Mouse (Mus musculus) lung, postnatal 10 days (tissue): ENCODE measurements around the gene Map4k3.

ENCODE experiments used
- DNase-seq: peaks from one replicate; pipeline ENCODE4 v3.0.0; 2021

Gene Map4k3

GRCm38 (mm10) chr17:80729080-80729749 is 930 bp upstream of the Map4k3 start:
- peak; percentile 38 for DNase-seq

- peak; percentile 69 for DNase-seq
Measured at GRCm38 (mm10) chr17:80727341-80727951, 839 bp downstream of the Map4k3 start.

GRCm38 (mm10) chr17:80726821-80727220 is 1.5 kb downstream of the Map4k3 start:
- peak; percentile 56 for DNase-seq

GRCm38 (mm10) chr17:80723092-80723491 is 5.2 kb downstream of the Map4k3 start:
- no peak for DNase-seq

GRCm38 (mm10) chr17:80721670-80722069 is 6.6 kb downstream of the Map4k3 start:
- DNase-seq = peak; percentile 66

GRCm38 (mm10) chr17:80719309-80719708 is 9.0 kb downstream of the Map4k3 start:
- no peak for DNase-seq

GRCm38 (mm10) chr17:80718243-80718642 is 10.0 kb downstream of the Map4k3 start:
- DNase-seq = no peak

GRCm38 (mm10) chr17:80713588-80713987 is 14.7 kb downstream of the Map4k3 start:
- DNase-seq = no peak

- peak; percentile 53 for DNase-seq
Measured at GRCm38 (mm10) chr17:80709921-80710838, 18.1 kb downstream of the Map4k3 start.

- DNase-seq = peak; percentile 42
Measured at GRCm38 (mm10) chr17:80708803-80709202, 19.5 kb downstream of the Map4k3 start.

GRCm38 (mm10) chr17:80707176-80707575 is 21.1 kb downstream of the Map4k3 start:
- peak; percentile 38 for DNase-seq

- no peak for DNase-seq
Measured at GRCm38 (mm10) chr17:80706608-80707007, 21.7 kb downstream of the Map4k3 start.

- DNase-seq = no peak
Measured at GRCm38 (mm10) chr17:80701687-80702086, 26.6 kb downstream of the Map4k3 start.

GRCm38 (mm10) chr17:80698930-80699329 is 29.4 kb downstream of the Map4k3 start:
- peak; percentile 32 for DNase-seq

GRCm38 (mm10) chr17:80698191-80698901 is 29.9 kb downstream of the Map4k3 start:
- no peak for DNase-seq

- no peak for DNase-seq
Measured at GRCm38 (mm10) chr17:80696956-80697355, 31.3 kb downstream of the Map4k3 start.

GRCm38 (mm10) chr17:80696210-80696609 is 32.1 kb downstream of the Map4k3 start:
- DNase-seq = no peak

GRCm38 (mm10) chr17:80693707-80694106 is 34.6 kb downstream of the Map4k3 start:
- DNase-seq = no peak

- DNase-seq = no peak
Measured at GRCm38 (mm10) chr17:80692183-80692582, 36.1 kb downstream of the Map4k3 start.

GRCm38 (mm10) chr17:80688701-80689100 is 39.6 kb downstream of the Map4k3 start:
- DNase-seq = no peak

GRCm38 (mm10) chr17:80686066-80686465 is 42.2 kb downstream of the Map4k3 start:
- DNase-seq = no peak

- peak; percentile 58 for DNase-seq
Measured at GRCm38 (mm10) chr17:80683821-80684576, 44.3 kb downstream of the Map4k3 start.
